ENCODE assay signal across 16 mouse cellular contexts in the genomic region with DNA sequence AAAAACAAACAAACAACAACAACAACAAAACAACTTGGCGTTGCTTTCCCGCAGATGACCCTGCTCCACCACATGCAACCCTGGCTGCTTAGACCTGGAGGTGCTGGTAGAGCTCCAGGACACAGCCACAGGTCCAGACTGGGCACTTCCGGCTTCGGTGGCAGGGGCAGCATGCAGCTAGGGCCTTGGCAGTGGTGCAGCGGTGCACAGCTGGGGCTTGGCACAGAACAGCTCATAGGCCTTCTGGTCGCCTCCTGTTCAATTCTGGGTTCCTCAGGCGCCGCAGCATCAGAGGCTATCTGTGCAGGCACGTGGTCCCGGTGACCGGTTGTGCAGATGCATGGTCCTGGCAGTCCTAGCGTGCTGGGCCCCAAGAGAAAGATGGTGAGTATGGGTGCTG.
"Had no signal": no experiment of that assay in that cellular context is flagged by ENCODE, and none has a peak within 500 bp of the region (broad histone marks: within the 10 kb centered on the region; RNA-seq: fewer than 3 reads in every experiment).

No protein-coding gene starts in this region.

- H3K36me3 ChIP-seq: lung, embryonic 15.5 days; midbrain, embryonic 13.5 days; midbrain, embryonic 15.5 days; neural tube, embryonic 12.5 days; stomach, embryonic 15.5 days had no signal

- H3K27ac ChIP-seq: lung, embryonic 15.5 days; macrophage; midbrain, embryonic 13.5 days; midbrain, embryonic 15.5 days; neural tube, embryonic 12.5 days; stomach, embryonic 15.5 days; stomach, postnatal 0 days had no signal

- H3K9me3 ChIP-seq: lung, embryonic 15.5 days; stomach, embryonic 15.5 days had no signal

- ATAC-seq: lung, postnatal 0 days; midbrain, embryonic 13.5 days; midbrain, embryonic 15.5 days had no signal

- H3K9ac ChIP-seq: lung, embryonic 15.5 days; midbrain, embryonic 13.5 days; midbrain, embryonic 15.5 days; neural tube, embryonic 12.5 days; stomach, embryonic 15.5 days had no signal

- H3K4me2 ChIP-seq: lung, embryonic 15.5 days; midbrain, embryonic 11.5 days; midbrain, embryonic 13.5 days; midbrain, embryonic 15.5 days; neural tube, embryonic 12.5 days; stomach, embryonic 15.5 days had no signal

- DNase-seq: lung, adult 2 months; lung, postnatal 14 days; lung, postnatal 36 days; right cerebral cortex, postnatal 14 days; thymus, adult 2 months; thymus, postnatal 25 days; thymus, postnatal 4 days had no signal

- H3K4me1 ChIP-seq: lung, embryonic 15.5 days; midbrain, embryonic 13.5 days; midbrain, embryonic 15.5 days; neural tube, embryonic 12.5 days; stomach, embryonic 15.5 days had no signal

- H3K27me3 ChIP-seq: lung, embryonic 15.5 days; midbrain, embryonic 13.5 days; midbrain, embryonic 15.5 days; neural tube, embryonic 12.5 days; stomach, embryonic 15.5 days had no signal

- H3K4me3 ChIP-seq: lung, embryonic 15.5 days; midbrain, embryonic 13.5 days; midbrain, embryonic 15.5 days; neural tube, embryonic 12.5 days; stomach, embryonic 15.5 days had no signal
